Mouse (Mus musculus): ENCODE measurements around the gene Xxylt1. TPM values are rescaled to one million over a fixed set of nuclear protein-coding genes. Genes with fewer than 3 reads are reported as not detected.

Gene Xxylt1
- total and polyA plus RNA-seq, 3 experiments, result 21.5 to 45.7 (median 35.1) TPM

GRCm38 (mm10) chr16:30961176-30961575 is 120.1 kb downstream of the Xxylt1 start (continued):
- TF ChIP-seq E2F4 (IDR thresholded peaks at IDR 0.05; ENCODE audit: insufficient replicate concordance, low read depth, low read length) (no peak), POLR2A (IDR thresholded peaks at IDR 0.05; ENCODE audit: low read depth, low read length) (no peak), MXI1 (IDR thresholded peaks at IDR 0.05; ENCODE audit: low read depth, low read length) (no peak)

GRCm38 (mm10) chr16:30960266-30960665 is 121.0 kb downstream of the Xxylt1 start:
- dilution Hi-C loops (cut with MboI; ENCODE audit: extremely low pct_ligation_motif_present, extremely low pct_unique_long_range_greater_than_20kb, low sequenced_read_pairs) (no loop called here), in situ Hi-C loops (cut with MboI; ENCODE audit: low pct_ligation_motif_present, low pct_unique_long_range_greater_than_20kb, low sequenced_read_pairs) (no loop called here)
- Histone ChIP-seq H3K79me2 (replicated peaks; ENCODE audit: control insufficient read depth, extremely low read depth, insufficient read depth, poor library complexity, severe bottlenecking) (no peaks in the 10 kb centered on the region), H3K27me3 (replicated peaks) (no peaks in the 10 kb centered on the region), H3K36me3 (replicated peaks in 1 of 2; ENCODE audit: control insufficient read depth in 1 of 2, insufficient read depth in 1 of 2, low read length in 1 of 2) (peaks cover 6 to 76% of the 10 kb centered on the region in 2 experiments), H3K27ac (ENCODE audit: insufficient read depth, low read depth) (no peak overlapping the region), H3K4me2 (ENCODE audit: insufficient read depth, low read depth, poor library complexity, severe bottlenecking) (no peak overlapping the region), H3K4me3 (replicated peaks in 1 of 3; ENCODE audit: low read depth in 2 of 3, low read length in 2 of 3, poor library complexity in 1 of 3) (no peak overlapping the region), H3K4me1 (ENCODE audit: control insufficient read depth in 1 of 2, insufficient read depth in 2 of 2) (peaks cover 31 to 50% of the 10 kb centered on the region in 2 experiments), H3K9me3 (replicated peaks; ENCODE audit: low read length) (no peaks in the 10 kb centered on the region), H3K9ac (ENCODE audit: insufficient read depth, low read depth) (no peak overlapping the region)
- TF ChIP-seq MAZ (IDR thresholded peaks at IDR 0.05; ENCODE audit: low read depth, low read length) (no peak), USF2 (conservative IDR thresholded peaks at IDR 0.05; ENCODE audit: low read depth, low read length) (no peak), E2F4 (IDR thresholded peaks at IDR 0.05; ENCODE audit: insufficient replicate concordance, low read depth, low read length) (no peak), POLR2A (IDR thresholded peaks at IDR 0.05; ENCODE audit: low read depth, low read length) (no peak), NRF1 (IDR thresholded peaks at IDR 0.05; ENCODE audit: low read depth, low read length) (no peak), BHLHE40 (IDR thresholded peaks at IDR 0.05; ENCODE audit: low read depth, low read length) (no peak), CHD1 (IDR thresholded peaks at IDR 0.05; ENCODE audit: low read depth, low read length) (no peak), IRF4 (IDR thresholded peaks at IDR 0.05; ENCODE audit: low read depth, low read length) (no peak), RCOR1 (conservative IDR thresholded peaks at IDR 0.05; ENCODE audit: low read depth, low read length) (no peak), SMC3 (IDR thresholded peaks at IDR 0.05; ENCODE audit: low read depth, low read length) (no peak), CTCF (conservative IDR thresholded peaks at IDR 0.05 in 1 of 2, IDR thresholded peaks at IDR 0.05 in 1 of 2; ENCODE audit: low read depth in 2 of 2, low read length in 2 of 2) (no peak), JUN (IDR thresholded peaks at IDR 0.05; ENCODE audit: insufficient read depth, low read depth, low read length) (no peak), JUND (conservative IDR thresholded peaks at IDR 0.05; ENCODE audit: low read depth, low read length) (no peak), SIN3A (IDR thresholded peaks at IDR 0.05; ENCODE audit: low read length) (no peak), MXI1 (IDR thresholded peaks at IDR 0.05; ENCODE audit: low read depth, low read length) (no peak), MAFK (IDR thresholded peaks at IDR 0.05; ENCODE audit: insufficient replicate concordance, low read length) (no peak)
- DNase-seq (ENCODE audit: extremely low read depth), result no peak

- H3K4me3 ChIP-seq (replicated peaks in 1 of 3; ENCODE audit: low read depth in 2 of 3, low read length in 2 of 3, poor library complexity in 1 of 3), result no peak overlapping the region
- H3K9me3 ChIP-seq (replicated peaks; ENCODE audit: low read length), result no peaks in the 10 kb centered on the region
- dilution Hi-C loops (cut with MboI; ENCODE audit: extremely low pct_ligation_motif_present, extremely low pct_unique_long_range_greater_than_20kb, low sequenced_read_pairs), result no loop called here
- H3K4me2 ChIP-seq (ENCODE audit: insufficient read depth, low read depth, poor library complexity, severe bottlenecking), result no peak overlapping the region
- H3K79me2 ChIP-seq (replicated peaks; ENCODE audit: control insufficient read depth, extremely low read depth, insufficient read depth, poor library complexity, severe bottlenecking), result no peaks in the 10 kb centered on the region
- H3K36me3 ChIP-seq (replicated peaks in 1 of 2; ENCODE audit: control insufficient read depth in 1 of 2, insufficient read depth in 1 of 2, low read length in 1 of 2), result peaks cover 6 to 73% of the 10 kb centered on the region in 2 experiments
- H3K9ac ChIP-seq (ENCODE audit: insufficient read depth, low read depth), result no peak overlapping the region
- in situ Hi-C loops (cut with MboI; ENCODE audit: low pct_ligation_motif_present, low pct_unique_long_range_greater_than_20kb, low sequenced_read_pairs), result no loop called here
- no peak for DNase-seq (ENCODE audit: extremely low read depth)
- H3K27me3 ChIP-seq (replicated peaks), result no peaks in the 10 kb centered on the region
- TF ChIP-seq POLR2A (IDR thresholded peaks at IDR 0.05; ENCODE audit: low read depth, low read length) (no peak), MAX (IDR thresholded peaks at IDR 0.05; ENCODE audit: low read length) (no peak), CTCF (conservative IDR thresholded peaks at IDR 0.05 in 1 of 2, IDR thresholded peaks at IDR 0.05 in 1 of 2; ENCODE audit: low read depth in 2 of 2, low read length in 2 of 2) (no peak), SIN3A (IDR thresholded peaks at IDR 0.05; ENCODE audit: low read length) (no peak), TBP (conservative IDR thresholded peaks at IDR 0.05; ENCODE audit: low read depth, low read length) (no peak), MAZ (IDR thresholded peaks at IDR 0.05; ENCODE audit: low read depth, low read length) (no peak), SMC3 (IDR thresholded peaks at IDR 0.05; ENCODE audit: low read depth, low read length) (no peak), MYC (IDR thresholded peaks at IDR 0.05; ENCODE audit: low read depth, low read length) (no peak), E2F4 (IDR thresholded peaks at IDR 0.05; ENCODE audit: insufficient replicate concordance, low read depth, low read length) (no peak), NELFE (IDR thresholded peaks at IDR 0.05; ENCODE audit: low read depth, low read length) (no peak), HCFC1 (IDR thresholded peaks at IDR 0.05; ENCODE audit: low read depth, low read length) (no peak), ETS1 (conservative IDR thresholded peaks at IDR 0.05; ENCODE audit: low read depth, low read length) (no peak), CHD1 (IDR thresholded peaks at IDR 0.05; ENCODE audit: low read depth, low read length) (no peak), MXI1 (IDR thresholded peaks at IDR 0.05; ENCODE audit: low read depth, low read length) (no peak)
- H3K27ac ChIP-seq (ENCODE audit: insufficient read depth, low read depth), result no peak overlapping the region
- peaks cover 29 to 45% of the 10 kb centered on the region in 2 experiments for H3K4me1 ChIP-seq (ENCODE audit: control insufficient read depth in 1 of 2, insufficient read depth in 2 of 2)
Measured at GRCm38 (mm10) chr16:30959692-30960091, 121.5 kb downstream of the Xxylt1 start.
